Mouse (Mus musculus): ENCODE results near the gene Zfp711.

Zfp711 gene

DNA sequence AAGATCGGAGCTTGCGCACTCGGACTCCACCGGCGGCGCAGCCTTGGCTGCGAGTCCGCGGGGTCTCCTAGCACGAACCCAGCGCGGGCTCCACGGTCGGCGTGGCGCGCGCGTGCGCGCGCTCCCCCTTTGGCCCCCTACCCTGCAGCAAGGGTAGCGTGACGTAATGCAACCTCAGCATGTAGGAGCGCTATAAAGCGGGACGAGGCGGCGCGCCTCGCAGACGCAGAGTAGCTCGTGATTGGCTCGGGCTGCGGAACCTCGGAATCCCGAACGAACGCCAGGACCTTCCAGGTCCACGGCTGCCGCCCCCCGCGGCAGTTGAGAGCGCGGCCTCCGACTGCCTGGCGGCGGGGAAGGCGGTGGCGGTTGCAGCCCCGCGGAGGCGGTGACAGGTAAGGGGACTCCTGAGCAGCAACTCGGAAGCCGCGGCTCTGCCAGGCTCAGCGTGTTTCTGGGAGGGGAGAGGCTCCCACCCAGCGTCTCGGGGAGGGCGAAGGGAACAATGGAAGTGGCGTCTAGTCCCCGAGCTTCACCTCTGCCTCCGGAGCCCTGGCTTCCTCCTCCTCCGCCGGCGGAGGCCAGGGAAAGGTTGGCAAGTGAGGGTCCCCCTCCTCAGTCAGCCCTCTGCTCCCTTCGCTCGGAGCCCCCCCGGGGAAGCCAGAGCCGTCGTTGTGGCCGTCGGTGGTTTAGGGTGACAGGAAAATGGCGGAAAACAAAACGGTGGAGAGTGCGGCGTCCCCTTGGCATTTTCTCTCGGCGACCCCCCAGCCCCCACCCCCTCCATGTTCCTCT, at the start of gene Zfp711:
Gene Zfp711 (plus strand): TSS at position 16 of the 795 bp plus-strand sequence.
- DNase-seq (ENCODE audit: extremely low spot score, low spot score): peak; percentile 79

DNA sequence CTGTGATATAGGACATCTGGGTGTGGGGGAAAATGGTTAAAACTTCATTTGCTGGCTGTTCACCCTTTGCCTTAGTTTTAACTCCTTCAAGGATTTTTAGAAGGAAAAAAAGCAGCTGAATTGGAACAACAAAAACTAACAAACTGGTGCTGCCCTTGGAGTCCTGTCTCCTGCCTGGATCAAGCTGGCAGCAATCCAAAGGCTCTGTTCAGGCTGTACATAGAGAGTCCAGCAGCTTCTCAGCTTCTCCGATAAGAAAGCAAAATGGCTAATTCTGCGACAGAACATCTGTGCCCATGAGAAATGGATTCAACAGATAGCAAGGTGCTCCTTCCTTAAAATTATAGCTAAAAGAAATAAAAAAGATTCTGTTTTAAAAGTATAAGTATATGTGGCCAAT, 32.6 kb upstream of the Zfp711 start:
- no peak for DNase-seq (ENCODE audit: extremely low spot score, low spot score)

DNA sequence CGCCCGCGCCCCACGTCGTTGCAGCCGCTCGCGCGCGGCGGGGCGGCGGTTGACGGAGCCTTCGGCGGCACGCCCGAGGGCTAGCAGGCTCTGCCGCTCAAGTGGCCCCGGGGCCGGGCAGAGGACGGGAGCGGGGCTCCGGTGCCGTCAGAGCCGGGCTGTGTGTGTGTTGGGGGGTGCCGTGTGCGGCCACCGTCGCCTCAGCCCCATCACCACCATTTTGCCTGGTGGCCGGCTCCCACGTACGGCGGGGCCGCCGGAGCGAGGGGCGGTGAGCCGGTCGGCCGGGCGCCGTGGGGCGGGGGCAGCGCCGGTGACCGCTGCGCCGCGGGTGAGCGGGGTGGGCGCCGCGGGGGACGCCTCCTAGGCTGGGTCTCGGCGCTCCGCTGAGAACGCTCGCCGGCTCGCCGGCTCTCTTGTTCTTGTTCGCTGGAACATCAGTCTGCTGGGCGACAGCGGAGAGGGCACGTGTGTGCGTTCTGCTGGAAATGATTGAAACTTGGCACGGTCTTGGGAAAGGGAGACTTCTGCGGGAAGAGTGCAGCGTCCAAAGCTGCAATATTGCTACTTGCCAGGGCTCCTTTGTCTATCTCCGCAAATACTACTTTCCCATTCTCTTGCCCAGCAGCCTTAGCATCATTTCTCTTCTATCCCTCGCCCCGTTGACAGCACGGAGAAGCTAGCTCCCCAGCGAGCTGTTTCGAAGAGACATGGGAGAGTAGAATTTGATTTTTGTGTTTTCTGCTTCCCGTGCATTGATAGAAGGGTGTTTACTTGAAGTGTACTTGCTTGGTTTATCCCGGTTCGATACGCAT, 1.2 kb downstream of the Zfp711 start:
- DNase-seq (ENCODE audit: extremely low spot score, low spot score): peak; percentile 48

DNA sequence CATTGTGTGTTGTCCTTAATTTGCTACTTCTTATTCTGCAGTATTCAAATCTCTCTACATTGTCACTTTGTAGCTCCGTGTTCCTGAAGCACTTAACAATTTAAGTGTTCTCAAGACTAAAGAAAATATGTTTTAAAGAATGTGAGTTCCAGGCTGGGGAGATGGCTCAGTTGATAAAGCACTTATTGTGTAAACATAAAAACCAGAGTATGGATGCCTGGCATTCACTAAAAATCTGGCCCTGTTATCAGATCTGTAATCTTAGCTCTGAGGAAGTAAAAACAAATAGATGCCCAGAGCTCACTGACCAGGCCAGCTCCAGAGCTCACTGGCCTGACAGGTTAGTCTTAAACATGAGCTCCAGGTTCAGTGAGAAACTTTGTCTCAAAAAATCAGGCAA, 75.2 kb downstream of the Zfp711 start:
- DNase-seq (ENCODE audit: extremely low spot score, low spot score): no peak

DNA sequence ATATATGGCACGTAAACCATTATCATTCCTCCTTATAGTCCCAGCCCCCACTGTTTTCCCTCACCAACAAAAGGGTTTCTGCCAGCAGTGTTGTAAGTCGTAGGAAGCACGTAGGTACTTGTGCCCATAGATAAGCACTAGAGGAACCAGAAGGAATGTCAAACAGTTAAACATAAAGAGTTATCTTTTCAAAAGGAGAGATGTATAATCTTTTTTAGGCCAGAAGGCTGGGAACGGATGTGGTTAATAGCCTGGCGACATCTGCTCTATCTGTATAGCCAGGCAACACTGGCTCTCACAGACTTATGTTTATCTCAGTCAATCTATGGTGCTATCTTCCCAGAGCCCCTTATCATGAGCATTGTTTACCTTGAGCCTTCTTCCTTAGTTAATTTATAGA, 80.3 kb downstream of the Zfp711 start:
- no peak for DNase-seq (ENCODE audit: extremely low spot score, low spot score)

Measured in neural tube, embryonic 10.5 days (tissue).